ENCODE assay signal across 8 mouse cellular contexts in the genomic region with DNA sequence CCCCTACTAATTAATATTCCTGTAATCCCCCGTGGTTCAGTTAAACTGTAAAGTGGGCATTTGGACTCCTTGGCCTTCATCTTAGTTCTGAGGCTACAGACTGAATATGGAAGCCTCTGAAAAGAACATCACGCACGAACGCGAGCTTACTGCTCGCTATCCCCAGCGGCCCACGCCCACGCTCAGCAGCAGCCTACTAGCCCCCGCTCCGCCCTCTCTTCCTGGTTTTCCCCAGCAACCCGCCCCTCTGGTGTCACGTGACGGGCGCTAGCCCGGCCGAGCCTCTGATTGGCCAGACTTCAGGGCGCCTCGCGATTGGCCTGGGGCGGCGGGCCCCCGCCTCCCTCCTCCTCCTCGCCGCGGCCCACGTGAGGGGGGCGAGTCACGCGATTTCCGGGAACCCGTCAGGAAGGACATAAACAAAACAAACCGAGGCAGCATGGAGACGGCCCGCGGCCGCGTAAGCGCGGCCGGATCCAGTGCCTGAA. TPM values are rescaled to one million over a fixed set of nuclear protein-coding genes. Genes with fewer than 3 reads are reported as not detected.
DNase-seq lines count a peak whose midpoint lies in the region; ATAC-seq lines count a peak whose summit lies in the region.

A gene (plus strand): TSS at position 380 of the 488 bp plus-strand sequence.

- under 1% methylated on average over 41 of the region's 41 CpGs for WGBS in heart, embryonic 10.5 days
- 0% methylated on average over 41 of the region's 41 CpGs for WGBS in kidney, embryonic 15.5 days

- no peaks in the 10 kb centered on the region for H3K27me3 ChIP-seq in heart, embryonic 10.5 days (ENCODE audit: insufficient read depth, poor library complexity, severe bottlenecking)
- H3K27me3 ChIP-seq in kidney, embryonic 15.5 days: 0 out of 2 replicates have a peak, but pooled peaks cover 3% of the 10 kb centered on the region

- peak within 1 kb of the TSS; percentile 89 for H3K27ac ChIP-seq in heart, embryonic 10.5 days
- peak within 1 kb of the TSS; percentile 93 for H3K27ac ChIP-seq in kidney, embryonic 15.5 days

- peak within 1 kb of the TSS; percentile 69 for H3K4me2 ChIP-seq in kidney, embryonic 15.5 days

- peak; percentile 88 for ATAC-seq in erythroblast, adult 5-6 weeks (replicated peaks; ENCODE audit: low FRiP score, poor library complexity, severe bottlenecking)
- peak; percentile 76 for ATAC-seq in kidney, embryonic 15.5 days (replicated peaks; ENCODE audit: low FRiP score)
- ATAC-seq in monocyte, adult 5-6 weeks (replicated peaks; ENCODE audit: insufficient number of reproducible peaks, low FRiP score, low TSS enrichment, poor library complexity, severe bottlenecking): peak; percentile 85

- H3K9me3 ChIP-seq in heart, embryonic 10.5 days: no peaks in the 10 kb centered on the region
- H3K9me3 ChIP-seq in kidney, embryonic 15.5 days (replicated peaks): no peaks in the 10 kb centered on the region

- peak within 1 kb of the TSS; percentile 71 for H3K9ac ChIP-seq in kidney, embryonic 15.5 days

- no peaks in the 10 kb centered on the region for H3K36me3 ChIP-seq in heart, embryonic 10.5 days
- no peaks in the 10 kb centered on the region for H3K36me3 ChIP-seq in kidney, embryonic 15.5 days

- DNase-seq in B cell, adult 2 months: peak; percentile 99
- DNase-seq in brain, adult 2 months (ENCODE audit: low read depth, low spot score): peak; percentile 99
- DNase-seq in heart, embryonic 10.5 days (ENCODE audit: low spot score): peak; percentile 99
- peak; percentile 98 for DNase-seq in liver
- DNase-seq in spleen, postnatal 4 days (ENCODE audit: low spot score in 2 of 2): peak; percentile 98

- peaks cover 18% of the 10 kb centered on the region for H3K4me1 ChIP-seq in heart, embryonic 10.5 days
- H3K4me1 ChIP-seq in kidney, embryonic 15.5 days: peaks cover 3% of the 10 kb centered on the region; the same call in 1 of the 2 replicates

- H3K4me3 ChIP-seq in heart, embryonic 10.5 days: peak within 1 kb of the TSS; percentile 100
- H3K4me3 ChIP-seq in kidney, embryonic 15.5 days (replicated peaks): peak within 1 kb of the TSS; percentile 99

RNA-seq across cellular contexts. Expression of the gene that starts here (rescaled TPM):
- 25.9 and 33.4 TPM in 2 replicates for total RNA-seq in erythroblast, adult 5-6 weeks (2015; ENCODE audit: low replicate concordance)
- total RNA-seq in erythroblast, adult 5-6 weeks (2017; ENCODE audit: low replicate concordance): 65.0 and 158 TPM in 2 replicates
- polyA plus RNA-seq in heart, embryonic 10.5 days (2016; fragmentation: Nextera tagmentation; extraction: Ambion mirVana): 2.7 and 4.5 TPM in 2 replicates
- 7.0 and 9.0 TPM in 2 replicates for polyA plus RNA-seq in kidney, embryonic 15.5 days (2015; fragmentation: Nextera tagmentation; extraction: Ambion mirVana)
- total RNA-seq in monocyte, adult 5-6 weeks (2017): 79.3 to 106 TPM (median 83.5 TPM) in 3 replicates

Comparison
In these comparisons a context has a peak if more than half of its experiments do, and no peak if none do; other contexts are left out.
1. Peak in every context shown above with its lines: DNase-seq, ATAC-seq, H3K4me3 ChIP-seq and H3K27ac ChIP-seq.